In the genomic region with DNA sequence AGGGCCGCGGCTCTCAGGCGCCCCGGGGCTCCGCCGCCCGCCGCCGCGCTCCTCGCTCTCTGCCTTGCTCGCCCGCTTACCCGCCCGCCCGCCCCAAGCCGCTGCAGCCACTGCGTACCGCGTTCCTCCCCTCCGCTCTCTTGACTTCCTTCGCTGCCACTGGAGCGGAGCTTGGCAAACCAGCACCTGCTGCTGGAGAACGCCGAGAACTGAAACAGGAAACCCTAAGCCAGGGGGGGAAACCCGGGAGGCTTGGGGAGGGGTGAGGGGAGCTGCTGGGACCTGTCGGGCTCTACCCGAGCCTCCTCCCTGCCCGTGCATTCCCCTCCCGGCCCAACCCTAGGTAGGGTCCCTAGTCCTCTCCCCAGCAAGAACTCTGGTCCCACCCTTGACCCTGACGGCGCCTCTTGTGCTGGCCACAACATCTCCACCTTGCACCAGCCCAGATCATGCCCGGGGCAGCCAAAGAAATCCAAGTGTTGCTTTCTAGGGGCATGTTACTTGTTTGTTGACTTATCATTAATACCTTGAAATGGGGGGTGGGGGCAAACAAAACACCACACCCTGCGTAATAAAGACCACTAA, we compare ENCODE assay signal across 8 mouse cellular contexts. TPM values are rescaled to one million over a fixed set of nuclear protein-coding genes. Genes with fewer than 3 reads are reported as not detected.
DNase-seq lines count a peak whose midpoint lies in the region; ATAC-seq lines count a peak whose summit lies in the region.

No protein-coding gene starts in this region.

- 1% methylated on average over 31 of the region's 34 CpGs for WGBS in limb, embryonic 13.5 days
- WGBS in midbrain, embryonic 14.5 days, result under 1% methylated on average over 32 of the region's 34 CpGs

- intact Hi-C loops in left cerebral cortex, postnatal 36 days (cut with DNase I), result loop anchor here (5.0 kb wide), 4 partner anchors 36 to 121 kb away; partner anchors contain the start of gene Rdx

- H3K4me3 ChIP-seq in limb, embryonic 13.5 days, result peak overlapping the region; percentile 91
- peak overlapping the region; percentile 94 for H3K4me3 ChIP-seq in midbrain, embryonic 14.5 days (replicated peaks; ENCODE audit: low read depth, low read length)

- peak overlapping the region; percentile 90 for H3K27ac ChIP-seq in limb, embryonic 13.5 days
- peak overlapping the region; percentile 98 for H3K27ac ChIP-seq in midbrain, embryonic 14.5 days (replicated peaks; ENCODE audit: low read depth, low read length)

- H3K4me2 ChIP-seq in limb, embryonic 13.5 days (replicated peaks), result peak overlapping the region; percentile 80
- peak overlapping the region; percentile 72 for H3K4me2 ChIP-seq in midbrain, embryonic 14.5 days (ENCODE audit: low read length)

- H3K4me1 ChIP-seq in limb, embryonic 13.5 days, result peaks cover 21% of the 10 kb centered on the region
- peaks cover 30% of the 10 kb centered on the region for H3K4me1 ChIP-seq in midbrain, embryonic 14.5 days (ENCODE audit: control insufficient read depth, insufficient read depth, low read length)

- peak; percentile 59 for DNase-seq in left cerebral cortex, adult 11 months (ENCODE audit: low spot score)
- DNase-seq in left cerebral cortex, postnatal 36 days (ENCODE audit: low spot score in 2 of 2), result no peak
- DNase-seq in embryo, embryonic 11 days, result peak; percentile 90
- DNase-seq in kidney, adult 11 months, result peak; percentile 86
- DNase-seq in midbrain, embryonic 14.5 days, result peak; percentile 91
- DNase-seq in splenic B cell, adult 2 months (ENCODE audit: low read depth, low spot score), result peak; percentile 78

- H3K27me3 ChIP-seq in limb, embryonic 13.5 days, result peaks cover 24% of the 10 kb centered on the region
- no peaks in the 10 kb centered on the region for H3K27me3 ChIP-seq in midbrain, embryonic 14.5 days (ENCODE audit: control insufficient read depth, insufficient read depth, low read length)
- H3K27me3 ChIP-seq in splenic B cell, adult 2 months (ENCODE audit: control insufficient read depth, insufficient read depth, low read length, poor library complexity, severe bottlenecking), result no peaks in the 10 kb centered on the region

- H3K9me3 ChIP-seq in limb, embryonic 13.5 days, result no peaks in the 10 kb centered on the region
- H3K9me3 ChIP-seq in midbrain, embryonic 14.5 days (ENCODE audit: control insufficient read depth, low read length), result no peaks in the 10 kb centered on the region

- H3K36me3 ChIP-seq in limb, embryonic 13.5 days, result no peaks in the 10 kb centered on the region
- no peaks in the 10 kb centered on the region for H3K36me3 ChIP-seq in midbrain, embryonic 14.5 days (ENCODE audit: control insufficient read depth, insufficient read depth, low read length)
- no peaks in the 10 kb centered on the region for H3K36me3 ChIP-seq in splenic B cell, adult 2 months (ENCODE audit: control insufficient read depth, insufficient read depth, low read length, poor library complexity, severe bottlenecking)

- ATAC-seq in granulocyte monocyte progenitor cell, adult 5-6 weeks (replicated peaks; ENCODE audit: poor library complexity, severe bottlenecking), result peak; percentile 76
- peak; percentile 88 for ATAC-seq in limb, embryonic 13.5 days (ENCODE audit: low FRiP score, low read depth)
- peak; percentile 88 for ATAC-seq in midbrain, embryonic 14.5 days (ENCODE audit: low FRiP score, low TSS enrichment)

- peak overlapping the region; percentile 96 for H3K9ac ChIP-seq in limb, embryonic 13.5 days
- H3K9ac ChIP-seq in midbrain, embryonic 14.5 days (replicated peaks; ENCODE audit: low read length), result peak overlapping the region; percentile 100

RNA-seq across cellular contexts. Expression of gene Zc3h12c, which starts 0.4 kb away (rescaled TPM):
- total RNA-seq in left cerebral cortex, postnatal 36 days (2021), result 10 to 100 TPM; 11.5 to 12.9 TPM
- total RNA-seq in granulocyte monocyte progenitor cell, adult 5-6 weeks (2014; fragmentation: Nextera tagmentation), result 4.8 and 8.8 TPM in 2 replicates
- 4.5 and 6.1 TPM in 2 replicates for total RNA-seq in granulocyte monocyte progenitor cell, adult 5-6 weeks (2017)
- 2.7 and 3.1 TPM in 2 replicates for polyA plus RNA-seq in limb, embryonic 13.5 days (2015; fragmentation: Nextera tagmentation; extraction: Ambion mirVana)
- 10.9 and 12.3 TPM in 2 replicates for polyA plus RNA-seq in midbrain, embryonic 14.5 days (2014; fragmentation: Nextera tagmentation; extraction: Ambion mirVana)

Comparison
In these comparisons a context has a peak if more than half of its experiments do, and no peak if none do; other contexts are left out.
1. DNase-seq: peak in left cerebral cortex, adult 11 months (single experiment), embryo, embryonic 11 days (single experiment), kidney, adult 11 months (single experiment), midbrain, embryonic 14.5 days (single experiment) and splenic B cell, adult 2 months (single experiment); none in left cerebral cortex, postnatal 36 days (0 of 2).
2. Peak in every context shown above with its lines, with median percentiles within 50 percentile points of each other: ATAC-seq.